Mouse (Mus musculus) heart, postnatal 0 days (tissue): ENCODE measurements around the gene Galnt17.

Experiments used
- CTCF ChIP-seq: IDR thresholded peaks from 2 replicates; pipeline ENCODE4 v1.5.1; 2016; ENCODE audit warnings: antibody characterized with exemption, control low read depth, low read depth
- EP300 ChIP-seq: IDR thresholded peaks from 2 replicates; pipeline ENCODE4 v1.6.1; 2016; ENCODE audit warnings: antibody characterized with exemption, low read depth

- TF ChIP-seq CTCF (no peak), EP300 (no peak)
Measured at GRCm38 (mm10) chr5:131157866-131158265, 150.4 kb downstream of the Galnt17 start.
